Mouse (Mus musculus) lung, postnatal 36 days (tissue): ENCODE measurements around the gene Pcbp4.
A peak's percentile ranks its signal among the peaks of the same experiment; 100 is the strongest.

ENCODE experiments used
- DNase-seq: peaks from one replicate; pipeline ENCODE4 v3.0.0; 2022; ENCODE audit warnings: mixed read lengths

The Pcbp4 gene

GRCm38 (mm10) chr9:106447951-106448350 lies 5.1 kb upstream of the Pcbp4 start:
- no peak for DNase-seq

GRCm38 (mm10) chr9:106448498-106449031 lies 4.5 kb upstream of the Pcbp4 start:
- peak; percentile 90 for DNase-seq

GRCm38 (mm10) chr9:106449947-106450346 lies 3.1 kb upstream of the Pcbp4 start:
- DNase-seq: no peak

GRCm38 (mm10) chr9:106450661-106451060 lies 2.4 kb upstream of the Pcbp4 start:
- peak; percentile 80 for DNase-seq

GRCm38 (mm10) chr9:106451298-106451697 lies 1.8 kb upstream of the Pcbp4 start:
- DNase-seq: no peak

GRCm38 (mm10) chr9:106451899-106452298 lies 1.2 kb upstream of the Pcbp4 start:
- DNase-seq: no peak

GRCm38 (mm10) chr9:106452351-106452750 lies 740 bp upstream of the Pcbp4 start:
- DNase-seq: no peak

- no peak for DNase-seq
Observed at GRCm38 (mm10) chr9:106452821-106453220, 270 bp upstream of the Pcbp4 start.

GRCm38 (mm10) chr9:106454071-106454761 lies 1.1 kb downstream of the Pcbp4 start:
- DNase-seq: no peak

GRCm38 (mm10) chr9:106454888-106455681 lies 2.0 kb downstream of the Pcbp4 start:
- no peak for DNase-seq

GRCm38 (mm10) chr9:106456325-106457162 lies 3.5 kb downstream of the Pcbp4 start:
- no peak for DNase-seq

GRCm38 (mm10) chr9:106457163-106457559 lies 4.1 kb downstream of the Pcbp4 start:
- DNase-seq: no peak

- no peak for DNase-seq
Observed at GRCm38 (mm10) chr9:106457920-106458319, 4.8 kb downstream of the Pcbp4 start.

- DNase-seq: no peak
Observed at GRCm38 (mm10) chr9:106459946-106460345, 6.9 kb downstream of the Pcbp4 start.

GRCm38 (mm10) chr9:106460401-106461025 lies 7.4 kb downstream of the Pcbp4 start:
- no peak for DNase-seq

GRCm38 (mm10) chr9:106461026-106461415 lies 7.9 kb downstream of the Pcbp4 start:
- no peak for DNase-seq

GRCm38 (mm10) chr9:106461641-106462429 lies 8.7 kb downstream of the Pcbp4 start:
- no peak for DNase-seq

GRCm38 (mm10) chr9:106462430-106462800 lies 9.3 kb downstream of the Pcbp4 start:
- DNase-seq: no peak

GRCm38 (mm10) chr9:106463122-106464063 lies 10.3 kb downstream of the Pcbp4 start:
- DNase-seq: no peak

GRCm38 (mm10) chr9:106464751-106465541 lies 11.9 kb downstream of the Pcbp4 start:
- DNase-seq: peak; percentile 36
